Mouse (Mus musculus) embryonic facial prominence, embryonic 14.5 days (tissue): Measurements from ENCODE around the gene Plce1. TPM values are rescaled to one million over a fixed set of nuclear protein-coding genes. Genes with fewer than 3 reads are reported as not detected.
A peak's percentile ranks its signal among the peaks of the same experiment; 100 is the strongest.
"Not testable (repeated sequence)": the region's sequence is repeated elsewhere in the genome, so short reads cannot be mapped to it uniquely, and the experiment has no call there.

Source experiments
- ATAC-seq: fragments of 200-750 bp; cut with Nextera tagmentation; 2 replicates; pipeline ENCODE4 v1.8.0; 2017; ENCODE audit warnings: low read depth, moderate number of reproducible peaks, moderate TSS enrichment
- DNase-seq: peaks from one replicate; pipeline ENCODE4 v3.0.0-alpha.2; 2015; ENCODE audit warnings: low spot score
- H3K27ac ChIP-seq: fragments of 300-500 bp; sonication (generic); replicated peaks from 2 replicates; pipeline ENCODE4 v1.5.1; 2014; ENCODE audit warnings: low read depth, mild to moderate bottlenecking, low read length, moderate library complexity
- H3K27me3 ChIP-seq: fragments of 300-500 bp; sonication (generic); replicated peaks from 2 replicates; pipeline ENCODE4 v1.6.1; 2014; ENCODE audit warnings: low read length; ENCODE audit not compliant: control insufficient read depth, insufficient read depth
- H3K36me3 ChIP-seq: fragments of 300-500 bp; sonication (generic); 2 replicates; pipeline ENCODE4 v1.6.1; 2014; ENCODE audit warnings: low read length, mixed read lengths; ENCODE audit not compliant: control insufficient read depth, insufficient read depth
- H3K4me1 ChIP-seq: fragments of 300-500 bp; sonication (generic); 2 replicates; pipeline ENCODE4 v1.6.1; 2014; ENCODE audit warnings: antibody characterized with exemption, low read length; ENCODE audit not compliant: control insufficient read depth, insufficient read depth
- H3K4me2 ChIP-seq: fragments of 300-500 bp; sonication (generic); 2 replicates; pipeline ENCODE4 v1.6.1; 2014; ENCODE audit warnings: low read depth, mild to moderate bottlenecking, low read length, moderate library complexity, mixed read lengths
- H3K4me3 ChIP-seq: fragments of 300-500 bp; sonication (generic); 2 replicates; pipeline ENCODE4 v1.5.1; 2014; ENCODE audit warnings: low read depth, mild to moderate bottlenecking, low read length
- H3K9ac ChIP-seq: fragments of 300-500 bp; sonication (generic); 2 replicates; pipeline ENCODE4 v1.6.1; 2014; ENCODE audit warnings: low read depth, mild to moderate bottlenecking, low read length, moderate library complexity, mixed read lengths
- H3K9me3 ChIP-seq: fragments of 300-500 bp; sonication (generic); 2 replicates; pipeline ENCODE4 v1.6.1; 2016; ENCODE audit warnings: low read length; ENCODE audit not compliant: control insufficient read depth
- WGBS: fragments of 180-500 bp; shearing (Covaris S2); extraction: QIAGEN DNeasy Blood & Tissue Kit; methylation state at CpG from one replicate; pipeline ENCODE4 v1.1.7; 2014; 5-methylcytosine and 5-hydroxymethylcytosine counted together
- polyA plus RNA-seq: library from polyadenylated mRNA; unstranded; fragments of >200 nt; fragmentation: Nextera tagmentation; extraction: Ambion mirVana; gene quantifications from 2 replicates; pipeline ENCODE4 v1.2.1, GENCODE M21; 2014

Plce1 gene
- polyA plus RNA-seq, 1 experiment from 2014 or later, result 10.8 TPM

GRCm38 (mm10) chr19:38639805-38640204 lies 158.9 kb downstream of the Plce1 start:
- H3K9ac ChIP-seq, result no peak overlapping the region
- 60% methylated on average over 3 of the region's 3 CpGs for WGBS
- ATAC-seq (no peak), DNase-seq (no peak)
- peaks cover 2% of the 10 kb centered on the region; the same call in 1 of the 2 replicates for H3K4me1 ChIP-seq
- H3K4me2 ChIP-seq, result no peak overlapping the region
- no peak overlapping the region for H3K27ac ChIP-seq
- no peak overlapping the region for H3K4me3 ChIP-seq
- H3K9me3 ChIP-seq, result no peaks in the 10 kb centered on the region
- no peaks in the 10 kb centered on the region for H3K27me3 ChIP-seq
- H3K36me3 ChIP-seq, result no peaks in the 10 kb centered on the region

- H3K36me3 ChIP-seq, H3K9me3 ChIP-seq, H3K9ac ChIP-seq, H3K4me2 ChIP-seq, H3K4me3 ChIP-seq, H3K4me1 ChIP-seq, ATAC-seq, DNase-seq, H3K27me3 ChIP-seq, H3K27ac ChIP-seq: not testable (repeated sequence)
- 58% methylated on average over 1 of the region's 1 CpGs for WGBS
These were observed 161.6 kb downstream of the Plce1 start for GRCm38 (mm10) chr19:38642515-38642914.

GRCm38 (mm10) chr19:38644871-38645595 lies 164.1 kb downstream of the Plce1 start:
- H3K9me3 ChIP-seq, result no peaks in the 10 kb centered on the region
- DNase-seq (peak; percentile 72), ATAC-seq (peak; percentile 65; the same call in 1 of the 2 replicates)
- no peak overlapping the region for H3K9ac ChIP-seq
- 46% methylated on average over 6 of the region's 6 CpGs for WGBS
- H3K4me1 ChIP-seq, result peaks cover 3% of the 10 kb centered on the region; the same call in 1 of the 2 replicates
- no peak overlapping the region for H3K4me3 ChIP-seq
- H3K27ac ChIP-seq, result no peak overlapping the region
- H3K36me3 ChIP-seq, result no peaks in the 10 kb centered on the region
- no peaks in the 10 kb centered on the region for H3K27me3 ChIP-seq
- H3K4me2 ChIP-seq, result no peak overlapping the region

- Histone ChIP-seq H3K9me3 (peaks cover 5% of the 10 kb centered on the region; the same call in 1 of the 2 replicates), H3K36me3 (no peaks in the 10 kb centered on the region), H3K4me2 (no peak overlapping the region), H3K27me3 (no peaks in the 10 kb centered on the region), H3K4me3 (no peak overlapping the region), H3K27ac (no peak overlapping the region), H3K4me1 (no peaks in the 10 kb centered on the region), H3K9ac (no peak overlapping the region)
- no peak for ATAC-seq
- no peak for DNase-seq
- WGBS, result 71% methylated on average over 13 of the region's 13 CpGs
These were observed 177.1 kb downstream of the Plce1 start for GRCm38 (mm10) chr19:38657980-38658379.

GRCm38 (mm10) chr19:38665398-38665797 lies 184.5 kb downstream of the Plce1 start:
- Histone ChIP-seq H3K4me3 (no peak overlapping the region), H3K4me1 (no peaks in the 10 kb centered on the region), H3K27ac (no peak overlapping the region), H3K9ac (no peak overlapping the region), H3K27me3 (no peaks in the 10 kb centered on the region), H3K4me2 (no peak overlapping the region), H3K9me3 (no peaks in the 10 kb centered on the region), H3K36me3 (no peaks in the 10 kb centered on the region)
- 93% methylated on average over 1 of the region's 1 CpGs for WGBS
- DNase-seq, result no peak
- ATAC-seq, result no peak

GRCm38 (mm10) chr19:38672015-38672600 lies 191.2 kb downstream of the Plce1 start:
- no peak overlapping the region for H3K27ac ChIP-seq
- no peak overlapping the region for H3K9ac ChIP-seq
- H3K4me2 ChIP-seq, result no peak overlapping the region
- DNase-seq, result peak; percentile 30
- no peak for ATAC-seq
- H3K9me3 ChIP-seq, result no peaks in the 10 kb centered on the region
- no peaks in the 10 kb centered on the region for H3K36me3 ChIP-seq
- H3K27me3 ChIP-seq, result no peaks in the 10 kb centered on the region
- no peaks in the 10 kb centered on the region for H3K4me1 ChIP-seq
- 78% methylated on average over 7 of the region's 7 CpGs for WGBS
- no peak overlapping the region for H3K4me3 ChIP-seq

- H3K27ac ChIP-seq, result no peak overlapping the region
- H3K4me3 ChIP-seq, result no peak overlapping the region
- WGBS, result 55% methylated on average over 2 of the region's 2 CpGs
- no peak; the same call in 1 of the 2 replicates for ATAC-seq
- H3K4me2 ChIP-seq, result no peak overlapping the region
- H3K4me1 ChIP-seq, result no peaks in the 10 kb centered on the region
- H3K36me3 ChIP-seq, result no peaks in the 10 kb centered on the region
- no peaks in the 10 kb centered on the region for H3K9me3 ChIP-seq
- H3K9ac ChIP-seq, result no peak overlapping the region
- H3K27me3 ChIP-seq, result no peaks in the 10 kb centered on the region
- peak; percentile 62 for DNase-seq
These were observed 193.0 kb downstream of the Plce1 start for GRCm38 (mm10) chr19:38673936-38674335.

GRCm38 (mm10) chr19:38678655-38679054 lies 197.7 kb downstream of the Plce1 start:
- no peak overlapping the region for H3K9ac ChIP-seq
- ATAC-seq (no peak), DNase-seq (peak; percentile 56)
- H3K9me3 ChIP-seq, result no peaks in the 10 kb centered on the region
- H3K4me1 ChIP-seq, result peaks cover 3% of the 10 kb centered on the region; the same call in 1 of the 2 replicates
- no peak overlapping the region for H3K4me3 ChIP-seq
- H3K27me3 ChIP-seq, result no peaks in the 10 kb centered on the region
- H3K36me3 ChIP-seq, result no peaks in the 10 kb centered on the region
- H3K4me2 ChIP-seq, result no peak overlapping the region
- 79% methylated on average over 5 of the region's 5 CpGs for WGBS
- H3K27ac ChIP-seq, result no peak overlapping the region
